Mouse (Mus musculus) midbrain, postnatal 0 days (tissue): ENCODE data around the gene Chst13. TPM values are rescaled to one million over a fixed set of nuclear protein-coding genes. Genes with fewer than 3 reads are reported as not detected.

Source experiments
- ATAC-seq: fragments of 200-750 bp; cut with Nextera tagmentation; 2 replicates; pipeline ENCODE4 v1.8.0; 2017; ENCODE audit warnings: moderate number of reproducible peaks, mild to moderate bottlenecking, moderate TSS enrichment, moderate library complexity; ENCODE audit not compliant: low FRiP score
- DNase-seq: peaks from one replicate; pipeline ENCODE4 v3.0.0-alpha.2; 2015; ENCODE audit warnings: low spot score
- H3K27ac ChIP-seq: fragments of 300-500 bp; sonication (generic); 2 replicates; pipeline ENCODE4 v1.5.1; 2014; ENCODE audit warnings: low read depth, mild to moderate bottlenecking, low read length, mixed read lengths
- H3K27me3 ChIP-seq: fragments of 300-500 bp; sonication (generic); 2 replicates; pipeline ENCODE4 v1.6.1; 2014; ENCODE audit warnings: low read length, control low read depth, mixed read lengths; ENCODE audit not compliant: insufficient read depth
- H3K36me3 ChIP-seq: fragments of 300-500 bp; sonication (generic); 2 replicates; pipeline ENCODE4 v1.6.1; 2014; ENCODE audit warnings: low read length, control low read depth, mixed read lengths; ENCODE audit not compliant: insufficient read depth
- H3K4me1 ChIP-seq: fragments of 300-500 bp; sonication (generic); 2 replicates; pipeline ENCODE4 v1.6.1; 2014; ENCODE audit warnings: mild to moderate bottlenecking, control low read depth, antibody characterized with exemption, low read length, mixed read lengths; ENCODE audit not compliant: insufficient read depth
- H3K4me2 ChIP-seq: fragments of 300-500 bp; sonication (generic); 2 replicates; pipeline ENCODE4 v1.6.1; 2014; ENCODE audit warnings: low read depth, mild to moderate bottlenecking, low read length, mixed read lengths; ENCODE audit not compliant: poor library complexity, severe bottlenecking
- H3K4me3 ChIP-seq: fragments of 300-500 bp; sonication (generic); 2 replicates; pipeline ENCODE4 v1.5.1; 2014; ENCODE audit warnings: low read depth, mild to moderate bottlenecking, low read length, moderate library complexity
- H3K9ac ChIP-seq: fragments of 300-500 bp; sonication (generic); replicated peaks from 2 replicates; pipeline ENCODE4 v1.6.1; 2014; ENCODE audit warnings: mild to moderate bottlenecking, low read length, moderate library complexity, mixed read lengths; ENCODE audit not compliant: poor library complexity, severe bottlenecking
- H3K9me3 ChIP-seq: fragments of 300-500 bp; sonication (generic); 2 replicates; pipeline ENCODE4 v1.6.1; 2016; ENCODE audit warnings: low read length, control low read depth
- CTCF ChIP-seq: IDR thresholded peaks from 2 replicates; pipeline ENCODE4 v1.5.1; 2016; ENCODE audit warnings: antibody characterized with exemption, mild to moderate bottlenecking
- WGBS: fragments of 180-500 bp; shearing (Covaris S2); extraction: QIAGEN DNeasy Blood & Tissue Kit; methylation state at CpG from one replicate; pipeline ENCODE4 v1.1.7; 2014; 5-methylcytosine and 5-hydroxymethylcytosine counted together
- polyA plus RNA-seq: library from polyadenylated mRNA; unstranded; fragments of >200 nt; fragmentation: Nextera tagmentation; extraction: Ambion mirVana; gene quantifications from 2 replicates; pipeline ENCODE4 v1.2.1, GENCODE M21; 2015
- total RNA-seq: library from RNA; depleted of rRNA; stranded (reverse); fragments of >200 nt; gene quantifications from 2 replicates; pipeline ENCODE4 v1.2.3, GENCODE M21; 2014

The Chst13 gene
- total and polyA plus RNA-seq, 2 experiments from 2014 or later = 0.44 TPM; not detected in 1

GRCm38 (mm10) chr6:90324463-90324862 lies 522 bp downstream of the Chst13 start:
- TF ChIP-seq CTCF = no peak
- H3K4me2 ChIP-seq = no peak overlapping the region
- no peaks in the 10 kb centered on the region for H3K9me3 ChIP-seq
- H3K9ac ChIP-seq = no peak overlapping the region
- H3K36me3 ChIP-seq = no peaks in the 10 kb centered on the region
- DNase-seq = no peak
- peaks cover 2% of the 10 kb centered on the region; the same call in 1 of the 2 replicates for H3K4me1 ChIP-seq
- ATAC-seq = no peak
- 65% methylated on average over 3 of the region's 3 CpGs for WGBS
- peaks cover 4% of the 10 kb centered on the region; the same call in 1 of the 2 replicates for H3K27me3 ChIP-seq
- no peak overlapping the region for H3K4me3 ChIP-seq
- no peak overlapping the region for H3K27ac ChIP-seq

DNA sequence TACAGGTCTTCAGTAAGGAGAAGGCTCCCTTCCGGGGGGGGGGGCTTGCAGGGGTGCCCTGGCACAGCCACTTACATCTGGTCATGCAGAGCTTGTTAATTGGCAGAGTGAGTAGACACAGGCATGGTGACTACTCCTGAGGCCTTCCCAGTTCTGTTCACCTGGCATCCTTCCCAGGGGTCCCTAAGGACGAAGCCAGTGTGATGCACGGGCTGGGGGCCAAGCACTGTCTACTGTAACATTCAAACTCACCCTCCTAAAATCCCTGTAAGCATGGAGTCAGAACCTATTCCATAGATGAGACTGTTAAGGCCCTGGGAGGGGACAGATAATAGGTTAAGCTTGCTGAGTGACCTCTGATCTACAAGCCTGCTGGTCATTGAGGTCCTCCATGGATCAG lies 959 bp downstream of the Chst13 start:
- TF ChIP-seq CTCF = no peak
- no peak overlapping the region for H3K4me2 ChIP-seq
- no peak overlapping the region for H3K4me3 ChIP-seq
- peaks cover 4% of the 10 kb centered on the region; the same call in 1 of the 2 replicates for H3K27me3 ChIP-seq
- no peak overlapping the region for H3K9ac ChIP-seq
- peak; percentile 14 for DNase-seq
- H3K4me1 ChIP-seq = peaks cover 2% of the 10 kb centered on the region; the same call in 1 of the 2 replicates
- H3K9me3 ChIP-seq = no peaks in the 10 kb centered on the region
- H3K36me3 ChIP-seq = no peaks in the 10 kb centered on the region
- WGBS = 71% methylated on average over 3 of the region's 3 CpGs
- H3K27ac ChIP-seq = no peak overlapping the region
- no peak for ATAC-seq

GRCm38 (mm10) chr6:90321811-90322210 lies 3.2 kb downstream of the Chst13 start:
- Histone ChIP-seq H3K9me3 (no peaks in the 10 kb centered on the region), H3K36me3 (no peaks in the 10 kb centered on the region), H3K27ac (no peak overlapping the region), H3K4me1 (peaks cover 2% of the 10 kb centered on the region; the same call in 1 of the 2 replicates), H3K9ac (no peak overlapping the region), H3K27me3 (peaks cover 4% of the 10 kb centered on the region; the same call in 1 of the 2 replicates), H3K4me2 (no peak overlapping the region), H3K4me3 (no peak overlapping the region)
- ATAC-seq (no peak), DNase-seq (no peak)
- TF ChIP-seq CTCF = no peak
- 50% methylated on average over 4 of the region's 4 CpGs for WGBS

GRCm38 (mm10) chr6:90320429-90320828 lies 4.6 kb downstream of the Chst13 start:
- ATAC-seq (no peak), DNase-seq (no peak)
- Histone ChIP-seq H3K27ac (no peak overlapping the region), H3K36me3 (no peaks in the 10 kb centered on the region), H3K4me2 (no peak overlapping the region), H3K9me3 (no peaks in the 10 kb centered on the region), H3K4me1 (peaks cover 2% of the 10 kb centered on the region; the same call in 1 of the 2 replicates), H3K27me3 (peaks cover under 1% of the 10 kb centered on the region; the same call in 1 of the 2 replicates), H3K9ac (no peak overlapping the region), H3K4me3 (no peak overlapping the region)
- TF ChIP-seq CTCF = no peak
- WGBS = 82% methylated on average over 5 of the region's 5 CpGs

DNA sequence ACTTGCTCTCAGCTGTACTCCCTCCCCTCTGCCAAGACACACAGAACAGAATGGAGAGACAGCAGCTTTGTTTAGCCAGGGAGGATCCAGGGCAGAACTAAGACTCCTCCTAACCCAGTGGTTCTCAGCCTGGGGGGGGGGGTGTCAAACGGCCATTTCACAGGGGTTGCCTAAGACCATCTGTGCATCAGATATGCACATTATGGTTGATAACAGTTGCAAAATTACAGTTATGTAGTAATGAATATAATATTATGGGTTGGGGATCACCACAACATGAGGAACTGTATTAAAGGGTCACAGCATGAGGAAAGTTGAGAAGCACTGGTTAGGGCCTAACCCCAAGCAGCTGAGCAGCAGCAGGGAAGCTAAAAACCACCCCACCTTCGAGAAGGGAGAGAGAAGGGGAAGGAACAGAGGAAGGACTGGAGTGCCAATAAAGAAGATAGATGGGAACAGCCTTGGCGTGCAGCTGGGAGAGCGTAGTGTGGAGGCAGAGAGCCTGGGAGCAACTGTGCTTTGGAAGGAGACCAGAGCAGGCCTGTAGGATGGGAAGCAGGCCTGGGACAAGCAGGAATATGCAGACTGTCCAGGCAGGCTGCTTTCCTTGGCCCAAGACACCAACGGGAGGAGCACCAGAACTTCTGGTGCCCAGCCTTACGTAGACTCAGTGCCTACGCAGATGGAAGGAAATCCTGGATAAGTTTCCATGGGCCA lies 5.4 kb downstream of the Chst13 start:
- TF ChIP-seq CTCF = no peak
- Histone ChIP-seq H3K36me3 (no peaks in the 10 kb centered on the region), H3K4me1 (no peaks in the 10 kb centered on the region), H3K27me3 (no peaks in the 10 kb centered on the region), H3K4me2 (no peak overlapping the region), H3K9ac (no peak overlapping the region), H3K4me3 (no peak overlapping the region), H3K9me3 (no peaks in the 10 kb centered on the region), H3K27ac (no peak overlapping the region)
- ATAC-seq = no peak
- WGBS = 82% methylated on average over 7 of the region's 7 CpGs
- no peak for DNase-seq

- no peaks in the 10 kb centered on the region for H3K27me3 ChIP-seq
- 86% methylated on average over 2 of the region's 2 CpGs for WGBS
- H3K27ac ChIP-seq = no peak overlapping the region
- ATAC-seq = no peak
- H3K36me3 ChIP-seq = no peaks in the 10 kb centered on the region
- no peaks in the 10 kb centered on the region for H3K9me3 ChIP-seq
- H3K4me2 ChIP-seq = no peak overlapping the region
- H3K4me3 ChIP-seq = no peak overlapping the region
- DNase-seq = no peak
- H3K4me1 ChIP-seq = no peaks in the 10 kb centered on the region
- TF ChIP-seq CTCF = no peak
- H3K9ac ChIP-seq = no peak overlapping the region
These were observed 6.0 kb downstream of the Chst13 start for GRCm38 (mm10) chr6:90319019-90319418.
